Mouse (Mus musculus): Measurements from ENCODE around the gene Gm20479.

The Gm20479 gene

GRCm38 (mm10) chr7:27310996-27311535 is 46.2 kb downstream of the Gm20479 start:
- DNase-seq (ENCODE audit: low read depth), result no peak

- no peak for DNase-seq (ENCODE audit: low read depth)
Measured at GRCm38 (mm10) chr7:27310306-27310705, 46.9 kb downstream of the Gm20479 start.

GRCm38 (mm10) chr7:27309832-27310231 is 47.4 kb downstream of the Gm20479 start:
- DNase-seq (ENCODE audit: low read depth), result no peak

- no peak for DNase-seq (ENCODE audit: low read depth)
Measured at GRCm38 (mm10) chr7:27308821-27309549, 48.2 kb downstream of the Gm20479 start.

GRCm38 (mm10) chr7:27307551-27307950 is 49.7 kb downstream of the Gm20479 start:
- no peak for DNase-seq (ENCODE audit: low read depth)

GRCm38 (mm10) chr7:27306161-27307160 is 50.8 kb downstream of the Gm20479 start:
- DNase-seq (ENCODE audit: low read depth), result no peak

GRCm38 (mm10) chr7:27305091-27305730 is 52.0 kb downstream of the Gm20479 start:
- DNase-seq (ENCODE audit: low read depth), result no peak

Measured in naive thymus-derived CD4-positive, alpha-beta T cell, adult 2 months (primary cell).